Comparison of ENCODE assay signal across 9 mouse cellular contexts in genomic region chr4:59379876-59380275, GRCm38 (mm10).
"Had no signal": no experiment of that assay in that cellular context is flagged by ENCODE, and none has a peak within 500 bp of the region (broad histone marks: within the 10 kb centered on the region; RNA-seq: fewer than 3 reads in every experiment).

No protein-coding gene starts in this region.

- DNase-seq: liver, postnatal 0 days; lung, adult 2 months; lung, postnatal 14 days; midbrain, embryonic 14.5 days; right cerebral cortex, postnatal 14 days; thymus, adult 2 months; thymus, postnatal 25 days; thymus, postnatal 4 days had no signal

- ATAC-seq: liver, postnatal 0 days; lung, postnatal 0 days had no signal
